15 mouse cellular contexts compared by ENCODE assay signal in the genomic region with DNA sequence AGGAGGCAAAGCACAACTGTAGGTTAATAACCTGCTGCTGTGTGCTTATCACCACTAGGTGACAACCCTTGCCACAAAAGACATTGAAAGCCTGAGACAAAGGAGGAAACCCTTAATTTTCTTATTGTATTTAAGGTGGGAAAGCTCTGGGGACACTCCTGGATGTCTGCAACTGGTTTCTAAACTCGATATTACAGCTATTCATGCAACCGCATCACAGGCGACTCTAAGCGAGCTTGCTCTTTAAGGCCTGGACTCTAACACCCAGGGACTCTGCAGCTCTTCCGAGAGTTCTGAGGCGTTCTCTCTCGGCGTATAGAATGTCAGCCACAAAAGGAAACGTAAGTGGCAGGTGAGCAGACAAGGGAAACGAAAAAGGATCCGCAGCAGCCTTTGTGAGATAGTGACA.
DNase-seq lines count a peak whose midpoint lies in the region; ATAC-seq and TF ChIP-seq lines count a peak whose summit lies in the region.
"Had no signal": no experiment of that assay in that cellular context is flagged by ENCODE, and none has a peak within 500 bp of the region (broad histone marks: within the 10 kb centered on the region; RNA-seq: fewer than 3 reads in every experiment).

No protein-coding gene starts in this region.

- whole genome bisulfite sequencing in heart, embryonic 10.5 days = 35% methylated on average over 11 of the region's 11 CpGs
- WGBS in heart, embryonic 16.5 days = 40% methylated on average over 11 of the region's 11 CpGs
- 56% methylated on average over 11 of the region's 11 CpGs for WGBS in midbrain, embryonic 16.5 days

- H3K27me3 ChIP-seq in heart, embryonic 10.5 days (ENCODE audit: insufficient read depth, poor library complexity, severe bottlenecking) = no peaks in the 10 kb centered on the region
- H3K27me3 ChIP-seq in heart, embryonic 16.5 days (ENCODE audit: control insufficient read depth, insufficient read depth, low read length) = no peaks in the 10 kb centered on the region
- no peaks in the 10 kb centered on the region for H3K27me3 ChIP-seq in midbrain, embryonic 16.5 days (ENCODE audit: control insufficient read depth, insufficient read depth, low read depth, low read length)
- H3K27me3 ChIP-seq: liver, embryonic 15.5 days had no signal

- H3K27ac ChIP-seq in heart, embryonic 10.5 days = no peak overlapping the region
- H3K27ac ChIP-seq in layer of hippocampus, adult 2 months = no peak overlapping the region
- H3K27ac ChIP-seq in heart, embryonic 16.5 days (ENCODE audit: low read length) = no peak overlapping the region
- H3K27ac ChIP-seq in midbrain, embryonic 16.5 days (ENCODE audit: low read length) = peak overlapping the region; percentile 70
- H3K27ac ChIP-seq: liver, embryonic 15.5 days; macrophage had no signal

- H3K9me3 ChIP-seq in heart, embryonic 10.5 days = no peaks in the 10 kb centered on the region
- no peaks in the 10 kb centered on the region for H3K9me3 ChIP-seq in heart, embryonic 16.5 days (replicated peaks; ENCODE audit: control insufficient read depth, low read length)
- no peaks in the 10 kb centered on the region for H3K9me3 ChIP-seq in midbrain, embryonic 16.5 days (replicated peaks; ENCODE audit: control insufficient read depth, low read length, poor library complexity, severe bottlenecking)
- H3K9me3 ChIP-seq: liver, embryonic 15.5 days had no signal

- intact Hi-C loops in heart, postnatal 14 days (cut with DNase I) = no loop called here
- intact Hi-C loops in left cerebral cortex, postnatal 36 days (cut with DNase I) = no loop called here

- DNase-seq in heart, embryonic 10.5 days (ENCODE audit: low spot score) = peak; percentile 67
- DNase-seq in heart, postnatal 14 days = no peak
- no peak for DNase-seq in layer of hippocampus, adult 2 months (ENCODE audit: low spot score in 2 of 2)
- DNase-seq in layer of hippocampus, adult 9-11 months = no peak
- DNase-seq in left cerebral cortex, postnatal 36 days (ENCODE audit: low spot score in 2 of 2) = no peak
- DNase-seq in kidney, postnatal 4 days = no peak
- DNase-seq: cerebellum, adult 9-10 months; gastrocnemius, postnatal 25 days; kidney, adult 8-10 months; left cerebral cortex, postnatal 4 days had no signal

- H3K9ac ChIP-seq in heart, embryonic 16.5 days (ENCODE audit: low read length) = no peak overlapping the region
- 0 out of 2 replicates have a peak overlapping the region, but pooled peaks have one; percentile 11 for H3K9ac ChIP-seq in midbrain, embryonic 16.5 days (ENCODE audit: low read depth, low read length)
- H3K9ac ChIP-seq: liver, embryonic 15.5 days had no signal

- ATAC-seq in heart, embryonic 16.5 days (replicated peaks; ENCODE audit: extremely low read depth, insufficient read depth, low FRiP score) = no peak
- peak; percentile 42; the same call in 1 of the 2 replicates for ATAC-seq in midbrain, embryonic 16.5 days
- ATAC-seq: activated CD4-positive, CD25-positive, alpha-beta regulatory T cell, adult 4 months had no signal

- TF ChIP-seq CTCF in layer of hippocampus, adult 2 months (conservative IDR thresholded peaks at IDR 0.05) = peak; percentile 30

- peak overlapping the region; percentile 10; the same call in 1 of the 2 replicates for H3K4me3 ChIP-seq in heart, embryonic 10.5 days
- no peak overlapping the region for H3K4me3 ChIP-seq in layer of hippocampus, adult 2 months
- no peak overlapping the region for H3K4me3 ChIP-seq in heart, embryonic 16.5 days (ENCODE audit: low read length)
- H3K4me3 ChIP-seq in midbrain, embryonic 16.5 days (ENCODE audit: low read depth, low read length) = no peak overlapping the region
- H3K4me3 ChIP-seq: liver, embryonic 15.5 days had no signal

- peaks cover 8% of the 10 kb centered on the region; the same call in 1 of the 2 replicates for H3K4me1 ChIP-seq in heart, embryonic 10.5 days
- H3K4me1 ChIP-seq in heart, embryonic 16.5 days (ENCODE audit: control insufficient read depth, insufficient read depth, low read length) = peaks cover 2% of the 10 kb centered on the region; the same call in 1 of the 2 replicates
- peaks cover 4% of the 10 kb centered on the region; the same call in 1 of the 2 replicates for H3K4me1 ChIP-seq in midbrain, embryonic 16.5 days (ENCODE audit: control insufficient read depth, insufficient read depth, low read length)
- H3K4me1 ChIP-seq: liver, embryonic 15.5 days had no signal

- 0 out of 2 replicates have a peak, but pooled peaks cover 7% of the 10 kb centered on the region for H3K36me3 ChIP-seq in heart, embryonic 10.5 days
- H3K36me3 ChIP-seq in heart, embryonic 16.5 days (ENCODE audit: control insufficient read depth, insufficient read depth) = no peaks in the 10 kb centered on the region
- peaks cover 13% of the 10 kb centered on the region; the same call in 1 of the 2 replicates for H3K36me3 ChIP-seq in midbrain, embryonic 16.5 days (ENCODE audit: control insufficient read depth, insufficient read depth, low read length)
- H3K36me3 ChIP-seq: liver, embryonic 15.5 days had no signal

- H3K4me2 ChIP-seq in heart, embryonic 16.5 days (ENCODE audit: low read depth, low read length) = peak overlapping the region; percentile 36; the same call in 1 of the 2 replicates
- no peak overlapping the region for H3K4me2 ChIP-seq in midbrain, embryonic 16.5 days (ENCODE audit: low read length)
- H3K4me2 ChIP-seq: liver, embryonic 15.5 days had no signal
